Mouse (Mus musculus): ENCODE data around the gene Smyd3. TPM values are rescaled to one million over a fixed set of nuclear protein-coding genes. Genes with fewer than 3 reads are reported as not detected.

Gene Smyd3
- polyA plus RNA-seq, 1 experiment from 2014 or later = 21.4 TPM

- Histone ChIP-seq H3K4me2 (replicated peaks; ENCODE audit: low read depth, low read length) (no peak overlapping the region), H3K27me3 (ENCODE audit: insufficient read depth, low read length) (no peaks in the 10 kb centered on the region), H3K9ac (replicated peaks; ENCODE audit: low read length) (no peak overlapping the region), H3K27ac (ENCODE audit: low read length) (peak overlapping the region; percentile 32), H3K4me1 (ENCODE audit: insufficient read depth, low read length) (peaks cover 13% of the 10 kb centered on the region), H3K9me3 (ENCODE audit: low read length) (no peaks in the 10 kb centered on the region), H3K36me3 (ENCODE audit: insufficient read depth, low read length) (0 out of 2 replicates have a peak, but pooled peaks cover 3% of the 10 kb centered on the region), H3K4me3 (ENCODE audit: low read length) (no peak overlapping the region)
- ATAC-seq (ENCODE audit: low FRiP score, low TSS enrichment) = peak; percentile 54; the same call in 1 of the 2 replicates
- 47% methylated on average over 5 of the region's 5 CpGs for WGBS
Measured at GRCm38 (mm10) chr1:179488520-179488919, 29.3 kb downstream of the Smyd3 start.

- WGBS = 15% methylated on average over 5 of the region's 5 CpGs
- Histone ChIP-seq H3K9me3 (ENCODE audit: low read length) (no peaks in the 10 kb centered on the region), H3K9ac (replicated peaks; ENCODE audit: low read length) (no peak overlapping the region), H3K4me2 (replicated peaks; ENCODE audit: low read depth, low read length) (no peak overlapping the region), H3K27me3 (ENCODE audit: insufficient read depth, low read length) (no peaks in the 10 kb centered on the region), H3K27ac (ENCODE audit: low read length) (peak overlapping the region; percentile 32), H3K4me1 (ENCODE audit: insufficient read depth, low read length) (peaks cover 13% of the 10 kb centered on the region), H3K4me3 (ENCODE audit: low read length) (no peak overlapping the region), H3K36me3 (ENCODE audit: insufficient read depth, low read length) (0 out of 2 replicates have a peak, but pooled peaks cover 3% of the 10 kb centered on the region)
- 0 out of 2 replicates have a peak, but pooled peaks have one; percentile 20 for ATAC-seq (ENCODE audit: low FRiP score, low TSS enrichment)
Measured at GRCm38 (mm10) chr1:179487990-179488389, 29.9 kb downstream of the Smyd3 start.

- WGBS = 21% methylated on average over 2 of the region's 2 CpGs
- H3K27me3 ChIP-seq (ENCODE audit: insufficient read depth, low read length) = no peaks in the 10 kb centered on the region
- H3K9me3 ChIP-seq (ENCODE audit: low read length) = no peaks in the 10 kb centered on the region
- no peak overlapping the region for H3K4me2 ChIP-seq (replicated peaks; ENCODE audit: low read depth, low read length)
- ATAC-seq (ENCODE audit: low FRiP score, low TSS enrichment) = no peak
- H3K4me3 ChIP-seq (ENCODE audit: low read length) = no peak overlapping the region
- no peak overlapping the region for H3K27ac ChIP-seq (ENCODE audit: low read length)
- 0 out of 2 replicates have a peak, but pooled peaks cover 3% of the 10 kb centered on the region for H3K36me3 ChIP-seq (ENCODE audit: insufficient read depth, low read length)
- no peak overlapping the region for H3K9ac ChIP-seq (replicated peaks; ENCODE audit: low read length)
- H3K4me1 ChIP-seq (ENCODE audit: insufficient read depth, low read length) = peaks cover 13% of the 10 kb centered on the region
Measured at GRCm38 (mm10) chr1:179487238-179487637, 30.6 kb downstream of the Smyd3 start.

- Histone ChIP-seq H3K4me2 (replicated peaks; ENCODE audit: low read depth, low read length) (no peak overlapping the region), H3K4me1 (ENCODE audit: insufficient read depth, low read length) (peaks cover 13% of the 10 kb centered on the region), H3K9me3 (ENCODE audit: low read length) (no peaks in the 10 kb centered on the region), H3K27me3 (ENCODE audit: insufficient read depth, low read length) (no peaks in the 10 kb centered on the region), H3K36me3 (ENCODE audit: insufficient read depth, low read length) (0 out of 2 replicates have a peak, but pooled peaks cover 3% of the 10 kb centered on the region), H3K4me3 (ENCODE audit: low read length) (no peak overlapping the region), H3K9ac (replicated peaks; ENCODE audit: low read length) (no peak overlapping the region), H3K27ac (ENCODE audit: low read length) (peak overlapping the region; percentile 40; the same call in 1 of the 2 replicates)
- WGBS = 28% methylated on average over 3 of the region's 3 CpGs
- ATAC-seq (ENCODE audit: low FRiP score, low TSS enrichment) = 0 out of 2 replicates have a peak, but pooled peaks have one; percentile 16
Measured at GRCm38 (mm10) chr1:179485784-179486540, 31.9 kb downstream of the Smyd3 start.

- H3K36me3 ChIP-seq (ENCODE audit: insufficient read depth, low read length) = no peaks in the 10 kb centered on the region
- no peak for ATAC-seq (ENCODE audit: low FRiP score, low TSS enrichment)
- H3K9me3 ChIP-seq (ENCODE audit: low read length) = no peaks in the 10 kb centered on the region
- no peak overlapping the region for H3K27ac ChIP-seq (ENCODE audit: low read length)
- peaks cover 8% of the 10 kb centered on the region; the same call in 1 of the 2 replicates for H3K4me1 ChIP-seq (ENCODE audit: insufficient read depth, low read length)
- no peak overlapping the region for H3K9ac ChIP-seq (replicated peaks; ENCODE audit: low read length)
- H3K4me3 ChIP-seq (ENCODE audit: low read length) = no peak overlapping the region
- WGBS = 63% methylated on average over 4 of the region's 4 CpGs
- no peaks in the 10 kb centered on the region for H3K27me3 ChIP-seq (ENCODE audit: insufficient read depth, low read length)
- H3K4me2 ChIP-seq (replicated peaks; ENCODE audit: low read depth, low read length) = no peak overlapping the region
Measured at GRCm38 (mm10) chr1:179480862-179481261, 37.0 kb downstream of the Smyd3 start.

- no peak overlapping the region for H3K4me2 ChIP-seq (replicated peaks; ENCODE audit: low read depth, low read length)
- no peaks in the 10 kb centered on the region for H3K27me3 ChIP-seq (ENCODE audit: insufficient read depth, low read length)
- no peak overlapping the region for H3K9ac ChIP-seq (replicated peaks; ENCODE audit: low read length)
- H3K9me3 ChIP-seq (ENCODE audit: low read length) = peaks cover 10% of the 10 kb centered on the region
- peaks cover 8% of the 10 kb centered on the region for H3K36me3 ChIP-seq (ENCODE audit: insufficient read depth, low read length)
- 73% methylated on average over 5 of the region's 5 CpGs for WGBS
- H3K27ac ChIP-seq (ENCODE audit: low read length) = no peak overlapping the region
- no peak overlapping the region for H3K4me3 ChIP-seq (ENCODE audit: low read length)
- ATAC-seq (ENCODE audit: low FRiP score, low TSS enrichment) = peak; percentile 70
- peaks cover 17% of the 10 kb centered on the region for H3K4me1 ChIP-seq (ENCODE audit: insufficient read depth, low read length)
Measured at GRCm38 (mm10) chr1:179477157-179477902, 40.5 kb downstream of the Smyd3 start.

GRCm38 (mm10) chr1:179476461-179477156 lies 41.2 kb downstream of the Smyd3 start:
- 27% methylated on average over 6 of the region's 6 CpGs for WGBS
- no peak overlapping the region for H3K4me2 ChIP-seq (replicated peaks; ENCODE audit: low read depth, low read length)
- H3K4me3 ChIP-seq (ENCODE audit: low read length) = no peak overlapping the region
- ATAC-seq (ENCODE audit: low FRiP score, low TSS enrichment) = peak; percentile 76; the same call in 1 of the 2 replicates
- no peaks in the 10 kb centered on the region for H3K27me3 ChIP-seq (ENCODE audit: insufficient read depth, low read length)
- H3K27ac ChIP-seq (ENCODE audit: low read length) = no peak overlapping the region
- H3K36me3 ChIP-seq (ENCODE audit: insufficient read depth, low read length) = peaks cover 14% of the 10 kb centered on the region
- peaks cover 17% of the 10 kb centered on the region for H3K4me1 ChIP-seq (ENCODE audit: insufficient read depth, low read length)
- H3K9me3 ChIP-seq (ENCODE audit: low read length) = peaks cover 16% of the 10 kb centered on the region
- H3K9ac ChIP-seq (replicated peaks; ENCODE audit: low read length) = no peak overlapping the region

- Histone ChIP-seq H3K4me1 (ENCODE audit: insufficient read depth, low read length) (peaks cover 15% of the 10 kb centered on the region), H3K27ac (ENCODE audit: low read length) (no peak overlapping the region), H3K27me3 (ENCODE audit: insufficient read depth, low read length) (no peaks in the 10 kb centered on the region), H3K9me3 (ENCODE audit: low read length) (peaks cover 23% of the 10 kb centered on the region), H3K4me3 (ENCODE audit: low read length) (no peak overlapping the region), H3K36me3 (ENCODE audit: insufficient read depth, low read length) (peaks cover 14% of the 10 kb centered on the region), H3K4me2 (replicated peaks; ENCODE audit: low read depth, low read length) (no peak overlapping the region), H3K9ac (replicated peaks; ENCODE audit: low read length) (no peak overlapping the region)
- WGBS = 41% methylated on average over 8 of the region's 8 CpGs
- ATAC-seq (ENCODE audit: low FRiP score, low TSS enrichment) = peak; percentile 47; the same call in 1 of the 2 replicates
Measured at GRCm38 (mm10) chr1:179474776-179475175, 43.1 kb downstream of the Smyd3 start.

GRCm38 (mm10) chr1:179473920-179474643 lies 43.8 kb downstream of the Smyd3 start:
- Histone ChIP-seq H3K4me3 (ENCODE audit: low read length) (no peak overlapping the region), H3K27ac (ENCODE audit: low read length) (no peak overlapping the region), H3K9ac (replicated peaks; ENCODE audit: low read length) (no peak overlapping the region), H3K4me1 (ENCODE audit: insufficient read depth, low read length) (peaks cover 15% of the 10 kb centered on the region), H3K27me3 (ENCODE audit: insufficient read depth, low read length) (no peaks in the 10 kb centered on the region), H3K36me3 (ENCODE audit: insufficient read depth, low read length) (peaks cover 14% of the 10 kb centered on the region), H3K4me2 (replicated peaks; ENCODE audit: low read depth, low read length) (no peak overlapping the region), H3K9me3 (ENCODE audit: low read length) (peaks cover 23% of the 10 kb centered on the region)
- ATAC-seq (ENCODE audit: low FRiP score, low TSS enrichment) = peak; percentile 31; the same call in 1 of the 2 replicates
- WGBS = 29% methylated on average over 17 of the region's 17 CpGs

All from kidney, embryonic 16.5 days (tissue).